Mouse (Mus musculus) cortical plate, adult 2 months (tissue): ENCODE data around the gene Tbc1d8.

Experiments
- CTCF ChIP-seq: fragments of 200-500 bp; IDR thresholded peaks from 2 replicates; pipeline ENCODE4 v1.5.1; 2011; ENCODE audit warnings: mild to moderate bottlenecking, control low read depth, low read length; ENCODE audit not compliant: insufficient read depth; ENCODE audit errors: extremely low read depth
- POLR2A ChIP-seq: fragments of 200-500 bp; IDR thresholded peaks from 2 replicates; pipeline ENCODE4 v1.6.1; 2011; ENCODE audit warnings: mild to moderate bottlenecking, low read length, control low read depth; ENCODE audit not compliant: insufficient read depth; ENCODE audit errors: extremely low read depth

- TF ChIP-seq POLR2A (no peak), CTCF (no peak)
Observed at GRCm38 (mm10) chr1:39420987-39421386, 57.6 kb downstream of the Tbc1d8 start.
